Mouse (Mus musculus) small intestine, adult 2 months (tissue): ENCODE data around the gene Lrfn2.

ENCODE experiments used
- CTCF ChIP-seq: fragments of 200-500 bp; IDR thresholded peaks from 2 replicates; pipeline ENCODE4 v1.5.1; 2012; ENCODE audit warnings: low read depth, mild to moderate bottlenecking, control low read depth, inconsistent platforms, low read length, moderate library complexity, mixed read lengths; ENCODE audit not compliant: insufficient replicate concordance, insufficient read length; ENCODE audit errors: extremely low read depth
- POLR2A ChIP-seq: fragments of 200-500 bp; IDR thresholded peaks from 2 replicates; pipeline ENCODE4 v1.6.1; 2012; ENCODE audit warnings: low read depth, mild to moderate bottlenecking, control low read depth, inconsistent platforms, low read length, moderate library complexity

GRCm38 (mm10) chr17:49113336-49113735, 181.2 kb downstream of the Lrfn2 start:
- TF ChIP-seq CTCF: no peak
- no peak for TF ChIP-seq POLR2A
